In genomic region chr11:22588546-22588945, GRCm38 (mm10) we compare ENCODE assay signal across 10 mouse cellular contexts.
DNase-seq lines count a peak whose midpoint lies in the region; ATAC-seq and TF ChIP-seq lines count a peak whose summit lies in the region.
"Had no signal": no experiment of that assay in that cellular context is flagged by ENCODE, and none has a peak within 500 bp of the region (broad histone marks: within the 10 kb centered on the region; RNA-seq: fewer than 3 reads in every experiment).

No protein-coding gene starts in this region.

- no peak overlapping the region for H3K4me3 ChIP-seq in forebrain, embryonic 15.5 days
- H3K4me3 ChIP-seq in forebrain, embryonic 12.5 days (replicated peaks) = no peak overlapping the region
- no peak overlapping the region for H3K4me3 ChIP-seq in heart, embryonic 14.5 days (ENCODE audit: control insufficient read depth in 1 of 2, insufficient read depth in 1 of 2, low read depth in 1 of 2, low read length in 2 of 2)
- no peak overlapping the region for H3K4me3 ChIP-seq in thymus, adult 2 months (ENCODE audit: control insufficient read depth, insufficient read depth, low read length)
- H3K4me3 ChIP-seq: megakaryocyte, embryonic 14.5 days had no signal

- ATAC-seq in forebrain, embryonic 15.5 days (replicated peaks) = peak; percentile 27; the same call in 1 of the 2 replicates
- no peak for ATAC-seq in forebrain, embryonic 12.5 days (ENCODE audit: low FRiP score)
- ATAC-seq in heart, embryonic 14.5 days (ENCODE audit: insufficient number of reproducible peaks, insufficient read depth, low FRiP score, low read depth) = no peak

- TF ChIP-seq CTCF in thymus, adult 2 months (IDR thresholded peaks at IDR 0.05; ENCODE audit: borderline replicate concordance, control insufficient read depth, extremely low read depth, insufficient read depth, low read length, poor library complexity) = no peak

- 19% methylated on average over 2 of the region's 2 CpGs for WGBS in forebrain, embryonic 15.5 days
- 36% methylated on average over 2 of the region's 2 CpGs for WGBS in forebrain, embryonic 12.5 days
- 33% methylated on average over 2 of the region's 2 CpGs for whole genome bisulfite sequencing in heart, embryonic 14.5 days
- 98% methylated on average over 2 of the region's 2 CpGs for WGBS in thymus, adult 2 months

- peaks cover 35% of the 10 kb centered on the region for H3K4me1 ChIP-seq in forebrain, embryonic 15.5 days
- peaks cover 31% of the 10 kb centered on the region for H3K4me1 ChIP-seq in forebrain, embryonic 12.5 days
- H3K4me1 ChIP-seq in heart, embryonic 14.5 days (ENCODE audit: control insufficient read depth in 2 of 2, insufficient read depth in 2 of 2, low read length in 2 of 2) = peaks cover 26 to 29% of the 10 kb centered on the region in 2 experiments
- no peaks in the 10 kb centered on the region for H3K4me1 ChIP-seq in thymus, adult 2 months (replicated peaks; ENCODE audit: control insufficient read depth, insufficient read depth, low read length)

- no peaks in the 10 kb centered on the region for H3K27me3 ChIP-seq in forebrain, embryonic 15.5 days
- no peaks in the 10 kb centered on the region for H3K27me3 ChIP-seq in forebrain, embryonic 12.5 days
- H3K27me3 ChIP-seq in heart, embryonic 14.5 days (ENCODE audit: control insufficient read depth, insufficient read depth, low read length) = no peaks in the 10 kb centered on the region
- no peaks in the 10 kb centered on the region for H3K27me3 ChIP-seq in thymus, adult 2 months (ENCODE audit: control insufficient read depth, insufficient read depth, low read length)
- H3K27me3 ChIP-seq: CH12.LX had no signal

- TF ChIP-seq POLR2A in thymus, adult 2 months (IDR thresholded peaks at IDR 0.05; ENCODE audit: control insufficient read depth, extremely low read depth, insufficient read depth, low read length, poor library complexity) = no peak

- no peaks in the 10 kb centered on the region for H3K9me3 ChIP-seq in forebrain, embryonic 15.5 days
- no peaks in the 10 kb centered on the region for H3K9me3 ChIP-seq in forebrain, embryonic 12.5 days
- no peaks in the 10 kb centered on the region for H3K9me3 ChIP-seq in heart, embryonic 14.5 days (ENCODE audit: control insufficient read depth, low read length)

- no peak overlapping the region for H3K9ac ChIP-seq in forebrain, embryonic 15.5 days (replicated peaks)
- no peak overlapping the region for H3K9ac ChIP-seq in forebrain, embryonic 12.5 days
- no peak overlapping the region for H3K9ac ChIP-seq in heart, embryonic 14.5 days (ENCODE audit: low read length)

- DNase-seq in Muller cell, postnatal 12 days (ENCODE audit: inconsistent ontology term) = peak; percentile 79
- DNase-seq in lung, postnatal 36 days = peak; percentile 31
- no peak for DNase-seq in spleen, postnatal 10 days (ENCODE audit: low spot score in 2 of 2)
- no peak for DNase-seq in thymus, adult 2 months
- no peak for DNase-seq in layer of hippocampus, adult 8-10 months (ENCODE audit: low spot score in 2 of 2)

- H3K27ac ChIP-seq in forebrain, embryonic 15.5 days (replicated peaks) = peak overlapping the region; percentile 52
- H3K27ac ChIP-seq in forebrain, embryonic 12.5 days = no peak overlapping the region
- H3K27ac ChIP-seq in heart, embryonic 14.5 days (replicated peaks in 1 of 2; ENCODE audit: control insufficient read depth in 1 of 2, insufficient read depth in 1 of 2, low read depth in 2 of 2, low read length in 2 of 2) = peak overlapping the region; percentile 32 to 79; a peak in 3 of 4 replicates
- no peak overlapping the region for H3K27ac ChIP-seq in thymus, adult 2 months (ENCODE audit: control insufficient read depth, insufficient read depth, low read length)

- H3K4me2 ChIP-seq in forebrain, embryonic 15.5 days (replicated peaks) = no peak overlapping the region
- no peak overlapping the region for H3K4me2 ChIP-seq in forebrain, embryonic 12.5 days
- H3K4me2 ChIP-seq in heart, embryonic 14.5 days (ENCODE audit: low read length) = no peak overlapping the region

- no peaks in the 10 kb centered on the region for H3K36me3 ChIP-seq in forebrain, embryonic 15.5 days
- H3K36me3 ChIP-seq in forebrain, embryonic 12.5 days (replicated peaks) = no peaks in the 10 kb centered on the region
- H3K36me3 ChIP-seq in heart, embryonic 14.5 days (ENCODE audit: control insufficient read depth, insufficient read depth, low read length) = no peaks in the 10 kb centered on the region
- H3K36me3 ChIP-seq in thymus, adult 2 months (ENCODE audit: control insufficient read depth, insufficient read depth, low read length) = no peaks in the 10 kb centered on the region

Comparison
In these comparisons a context has a peak if more than half of its experiments do, and no peak if none do; other contexts are left out.
1. H3K27ac ChIP-seq: peak in forebrain, embryonic 15.5 days (single experiment) and heart, embryonic 14.5 days (2 of 2); none in forebrain, embryonic 12.5 days (single experiment) and thymus, adult 2 months (single experiment).
2. DNase-seq: peak in Muller cell, postnatal 12 days (single experiment) and lung, postnatal 36 days (single experiment); none in spleen, postnatal 10 days (0 of 2), thymus, adult 2 months (single experiment) and layer of hippocampus, adult 8-10 months (0 of 2).